Mouse (Mus musculus): ENCODE results near the gene Slc7a4.
A peak's percentile ranks its signal among the peaks of the same experiment; 100 is the strongest.
"Not testable (repeated sequence)": the region's sequence is repeated elsewhere in the genome, so short reads cannot be mapped to it uniquely, and the experiment has no call there.

Slc7a4 gene

DNA sequence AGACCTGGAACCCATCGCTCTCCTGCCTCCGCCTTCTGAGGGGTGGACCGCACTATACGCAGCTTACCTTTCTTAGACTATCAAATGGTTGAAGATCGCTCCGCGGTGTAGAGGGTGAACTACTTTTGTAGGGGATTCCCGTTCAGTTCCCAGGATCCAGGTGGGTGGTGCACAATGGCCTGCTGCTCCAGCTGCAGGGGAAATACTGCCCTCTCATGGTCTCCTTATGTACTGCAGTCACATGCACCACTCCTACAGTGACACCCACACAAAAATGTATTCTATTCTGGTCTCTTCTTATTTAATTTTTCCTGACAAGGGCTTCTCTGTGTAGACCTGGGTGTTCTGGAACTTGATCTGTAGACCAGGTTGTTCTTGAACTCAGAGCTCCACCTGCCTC lies at the start of gene Slc7a4:
Gene Slc7a4 (minus strand): TSS at position 151 of the 400 bp plus-strand sequence.
- DNase-seq (ENCODE audit: low spot score in 2 of 2), result no peak

DNA sequence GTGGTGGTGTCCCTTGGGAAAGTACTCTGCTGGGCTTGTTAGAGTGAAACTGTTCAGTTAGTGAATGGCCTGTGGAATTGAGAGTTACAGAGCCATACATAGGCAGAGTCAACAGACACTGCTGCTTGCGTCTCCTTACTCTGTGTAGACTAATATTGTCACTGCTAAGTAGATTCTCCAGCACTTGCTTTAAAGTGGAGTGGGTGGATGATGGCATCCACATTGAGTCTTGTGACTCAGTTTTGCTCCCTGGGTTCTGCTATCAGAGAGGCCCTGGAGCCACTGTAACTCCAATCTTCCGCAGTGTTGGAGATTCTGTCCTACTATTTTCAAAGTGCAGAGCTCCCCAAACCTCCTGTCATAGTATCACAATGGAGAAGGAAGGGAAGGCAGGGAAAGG lies 49.6 kb upstream of the Slc7a4 start:
- no peak for DNase-seq (ENCODE audit: low spot score in 2 of 2)

DNA sequence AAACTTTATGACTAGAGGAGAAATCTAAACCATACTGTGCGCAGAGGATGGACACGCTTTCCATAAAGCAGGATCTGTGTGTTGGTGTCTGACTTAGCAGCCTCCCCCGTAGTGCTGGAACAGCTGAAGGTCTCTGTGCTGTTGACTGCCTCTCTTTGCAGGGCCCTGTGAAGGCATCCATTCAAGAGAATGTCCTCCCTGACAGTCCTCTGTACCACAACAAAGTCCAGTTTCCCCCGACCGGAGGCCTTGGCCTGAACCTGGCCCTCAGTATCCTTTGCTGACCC lies 43.2 kb upstream of the Slc7a4 start:
- no peak for DNase-seq (ENCODE audit: low spot score in 2 of 2)

DNA sequence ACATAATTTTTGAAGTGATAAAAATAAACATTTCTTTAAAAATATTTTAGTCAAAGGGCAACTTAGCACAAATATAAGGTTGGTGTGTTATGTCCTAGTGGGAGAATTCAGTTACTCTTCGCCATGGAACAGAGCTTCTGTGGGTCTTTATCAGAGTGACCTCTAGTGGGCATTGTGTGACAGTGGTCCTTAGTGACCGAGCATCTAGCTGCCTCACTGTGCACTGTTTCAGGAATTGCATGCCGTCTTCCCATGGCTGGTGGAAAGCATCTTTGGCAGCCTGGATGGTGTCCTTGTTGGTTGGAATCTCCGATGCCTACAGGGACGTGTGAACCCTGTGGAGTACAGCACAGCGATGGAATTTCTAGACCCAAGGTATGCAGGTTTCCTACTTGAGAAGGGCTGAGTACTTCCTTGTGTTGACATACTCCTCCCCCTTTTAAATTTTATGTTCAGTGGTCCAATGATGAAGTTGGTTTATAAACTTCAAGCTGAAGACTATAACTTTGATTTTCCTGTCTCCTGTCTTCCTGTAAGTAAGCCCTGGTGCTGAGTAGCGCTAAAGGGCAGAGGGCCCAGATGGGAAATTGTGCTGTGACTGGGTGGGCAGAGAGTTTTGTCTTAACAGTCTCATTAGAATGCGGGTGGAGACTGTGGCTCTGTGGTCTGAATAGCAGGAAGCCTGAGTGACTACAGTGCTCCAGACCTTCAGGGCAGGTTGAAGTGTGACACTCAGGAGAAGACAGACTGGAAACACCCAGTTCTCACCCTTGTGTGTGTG lies 42.7 kb upstream of the Slc7a4 start:
- no peak for DNase-seq (ENCODE audit: low spot score in 2 of 2)

DNA sequence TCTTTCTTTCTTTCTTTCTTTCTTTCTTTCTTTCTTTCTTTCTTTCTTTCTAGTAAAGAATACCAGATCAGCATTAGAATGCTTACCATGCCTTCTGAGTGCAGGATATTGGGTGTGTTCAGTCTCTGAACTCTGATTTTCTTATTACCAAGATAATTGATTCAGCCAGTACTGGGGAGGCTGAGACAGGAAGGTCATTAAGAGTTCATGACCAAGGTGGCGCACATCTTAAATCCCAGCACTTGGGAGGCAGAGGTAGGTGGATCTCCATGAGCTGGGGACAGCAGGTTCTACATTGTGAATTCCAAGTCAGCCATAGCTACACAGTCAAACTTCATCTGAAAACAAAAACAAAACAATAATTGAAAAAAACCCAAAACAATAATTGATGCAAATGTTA lies 38.9 kb upstream of the Slc7a4 start:
- no peak for DNase-seq (ENCODE audit: low spot score in 2 of 2)

DNA sequence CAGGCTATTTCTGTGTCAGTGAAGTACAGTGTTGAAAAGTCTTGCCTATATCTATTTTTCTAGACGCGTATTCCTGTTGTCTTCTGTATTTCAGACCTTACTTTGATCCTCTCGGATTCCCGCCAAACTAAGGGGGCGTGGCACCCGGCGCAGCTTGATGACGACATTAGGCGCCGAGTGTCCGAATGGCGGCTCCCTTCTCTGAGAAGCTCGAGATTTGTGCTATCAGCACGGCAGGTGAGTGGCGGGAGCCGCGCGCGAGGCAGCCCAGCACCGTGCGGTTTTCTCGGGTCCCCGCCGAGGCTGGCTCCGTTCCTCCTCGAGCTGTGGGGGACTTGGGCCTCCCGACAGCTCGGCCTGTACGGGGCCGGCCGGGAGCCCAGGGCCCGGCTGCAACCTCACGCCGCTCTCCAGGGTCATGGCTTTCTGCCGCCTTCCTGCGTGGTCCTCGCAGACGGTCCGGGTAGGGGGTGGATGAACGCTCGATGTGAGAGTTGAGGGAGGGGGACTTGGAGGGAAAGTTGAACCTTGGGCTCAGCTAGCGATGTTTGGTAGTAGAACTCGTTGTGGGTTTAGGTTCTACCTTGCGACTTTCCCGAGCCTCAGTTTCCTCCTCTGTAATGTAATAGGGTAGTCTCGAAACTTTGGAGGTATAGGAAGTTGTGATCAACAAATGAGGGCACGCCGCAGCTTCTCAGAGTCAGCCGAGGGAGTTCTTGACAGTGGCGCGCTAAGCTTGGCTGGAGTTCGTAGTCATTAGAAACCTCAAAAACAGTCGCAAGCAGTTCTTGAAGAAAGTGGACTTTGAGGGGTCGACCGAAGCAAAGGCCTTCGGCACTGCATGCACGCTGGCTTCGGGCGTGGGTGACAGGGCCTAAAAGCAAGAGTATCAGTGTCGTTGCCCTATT lies 36.4 kb upstream of the Slc7a4 start, which contains the start of gene Smpd4:
Gene Smpd4 (plus strand): TSS at position 157 of the 908 bp plus-strand sequence.
- peak; percentile 91 to 92 for DNase-seq (ENCODE audit: low spot score in 2 of 2)

DNA sequence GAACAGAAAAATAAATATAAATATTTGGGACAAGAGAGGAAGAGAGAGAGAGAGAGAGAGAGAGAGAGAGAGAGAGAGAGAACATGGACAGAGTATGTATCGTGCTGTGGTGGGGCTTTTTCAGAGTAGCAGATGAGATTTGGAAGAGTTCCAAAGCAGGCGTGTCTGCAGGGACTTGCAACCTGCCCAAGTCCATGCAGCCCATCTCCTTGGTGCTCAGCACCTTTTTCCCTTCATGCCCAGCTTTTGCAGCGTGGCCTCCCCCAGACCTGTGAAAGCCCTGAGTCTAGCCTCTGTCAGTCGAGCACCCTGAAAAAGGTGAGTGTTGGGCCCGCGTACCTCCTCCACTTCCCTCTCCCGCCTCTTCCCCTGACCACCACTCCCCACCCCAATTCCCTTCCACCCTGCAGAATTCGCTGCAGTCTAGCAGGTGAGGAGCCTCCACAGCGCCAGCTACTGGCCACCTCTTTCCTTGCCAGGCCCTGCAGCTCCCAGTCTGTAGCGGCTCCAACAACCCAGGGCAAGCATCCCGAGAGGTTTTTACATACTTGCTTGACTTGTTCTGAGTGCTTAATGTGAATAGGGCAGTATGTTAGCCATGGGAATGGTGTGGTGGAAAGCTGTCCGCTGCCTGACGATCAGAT lies 35.0 kb upstream of the Slc7a4 start:
- DNase-seq (ENCODE audit: low spot score in 2 of 2), result peak; percentile 43 to 46

DNA sequence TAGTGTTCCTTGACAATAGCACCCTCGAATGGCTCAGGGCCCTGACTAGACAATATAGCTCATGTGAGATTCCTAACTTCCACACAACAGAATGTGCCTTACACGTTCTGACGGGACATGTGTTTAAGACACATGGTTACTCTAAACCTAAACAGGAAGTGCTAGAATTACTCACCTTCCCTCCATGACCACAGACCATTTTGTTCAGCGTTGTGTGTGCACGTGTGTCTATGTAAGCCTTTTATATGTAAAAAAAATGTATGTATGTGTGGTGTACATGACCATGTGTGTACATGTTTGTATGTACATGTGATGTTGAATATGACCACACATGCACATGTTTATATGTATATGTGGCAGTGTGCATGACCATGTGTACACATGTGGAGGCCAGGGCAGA lies 33.2 kb upstream of the Slc7a4 start:
- no peak for DNase-seq (ENCODE audit: low spot score in 2 of 2)

DNA sequence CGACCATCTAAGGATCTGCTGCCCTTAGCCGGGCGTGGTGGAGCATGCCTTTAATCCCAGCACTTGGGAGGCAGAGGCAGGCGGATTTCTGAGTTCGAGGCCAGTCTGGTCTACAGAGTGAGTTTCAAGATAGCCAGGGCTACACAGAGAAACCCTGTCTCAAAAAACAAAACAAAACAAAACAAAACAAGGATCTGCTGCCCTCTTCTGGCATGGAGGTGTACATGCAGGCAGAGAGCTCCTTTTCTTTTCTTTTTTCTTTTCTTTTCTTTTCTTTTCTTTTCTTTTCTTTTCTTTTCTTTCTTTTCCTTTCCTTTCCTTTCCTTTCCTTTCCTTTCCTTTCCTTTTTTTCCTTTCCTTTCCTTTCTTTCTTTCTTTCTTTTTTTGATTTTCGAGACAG lies 31.7 kb upstream of the Slc7a4 start:
- DNase-seq (ENCODE audit: low spot score in 2 of 2), result not testable (repeated sequence)

DNA sequence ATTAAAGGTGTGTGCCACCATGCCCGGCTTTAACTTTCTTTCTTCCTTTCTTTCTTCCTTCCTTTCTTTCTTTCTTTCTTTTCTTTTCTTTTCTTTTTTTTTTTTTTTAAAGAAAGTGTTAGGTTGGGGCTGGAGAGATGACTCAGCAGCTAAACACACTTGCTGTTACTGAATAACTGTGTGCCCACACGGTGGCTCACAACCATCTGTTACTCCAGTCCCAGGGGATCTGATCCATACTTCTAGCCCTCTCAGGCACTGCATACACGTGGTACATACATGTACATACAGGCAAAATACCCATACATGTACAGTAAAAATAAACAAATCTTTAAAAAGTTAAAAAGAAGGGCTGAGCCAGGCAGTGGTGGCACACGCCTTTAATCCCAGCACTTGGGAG lies 28.4 kb upstream of the Slc7a4 start:
- peak; percentile 38 to 45 for DNase-seq (ENCODE audit: low spot score in 2 of 2)

DNA sequence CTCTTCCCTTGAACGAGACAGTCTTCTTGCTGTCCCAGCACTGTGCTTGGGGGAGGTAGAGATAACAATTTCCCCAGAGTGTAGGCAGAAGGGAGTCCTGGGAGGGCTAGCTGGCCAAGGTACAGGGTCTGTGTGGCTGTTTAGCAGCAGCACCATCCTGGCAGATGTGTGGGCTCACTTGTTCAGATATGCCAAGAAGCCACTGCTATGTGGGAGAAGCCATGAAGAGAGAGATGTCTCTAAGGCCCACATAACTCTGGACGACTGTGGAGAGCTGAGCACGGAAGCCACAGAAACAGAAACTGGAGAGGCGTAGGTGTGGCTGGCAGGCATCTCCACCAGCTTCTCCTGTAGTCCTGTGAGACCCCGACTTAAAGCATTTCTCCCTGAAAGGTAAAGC lies 22.7 kb upstream of the Slc7a4 start:
- peak in 1 of 2 experiments; percentile 27 for DNase-seq (ENCODE audit: low spot score in 2 of 2)

DNA sequence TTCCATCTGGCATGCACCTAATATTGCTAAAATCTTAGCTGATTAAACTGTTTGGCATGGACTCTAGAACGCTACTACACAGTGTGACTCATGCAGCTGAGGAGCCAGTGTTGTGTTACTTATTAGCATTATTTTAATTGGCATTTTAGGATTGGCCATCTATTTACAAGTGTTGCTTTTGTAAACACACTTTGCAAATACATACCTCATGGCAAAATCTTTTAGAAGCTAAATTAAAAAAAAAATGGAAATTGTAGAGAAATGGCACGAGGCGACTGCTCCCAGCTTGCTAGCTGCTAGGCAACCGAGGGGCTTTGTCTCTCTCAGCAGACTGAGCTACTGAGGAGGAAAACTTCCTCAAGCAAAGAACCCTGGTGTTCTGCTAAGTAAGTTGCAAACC lies 21.9 kb upstream of the Slc7a4 start:
- DNase-seq (ENCODE audit: low spot score in 2 of 2), result no peak

DNA sequence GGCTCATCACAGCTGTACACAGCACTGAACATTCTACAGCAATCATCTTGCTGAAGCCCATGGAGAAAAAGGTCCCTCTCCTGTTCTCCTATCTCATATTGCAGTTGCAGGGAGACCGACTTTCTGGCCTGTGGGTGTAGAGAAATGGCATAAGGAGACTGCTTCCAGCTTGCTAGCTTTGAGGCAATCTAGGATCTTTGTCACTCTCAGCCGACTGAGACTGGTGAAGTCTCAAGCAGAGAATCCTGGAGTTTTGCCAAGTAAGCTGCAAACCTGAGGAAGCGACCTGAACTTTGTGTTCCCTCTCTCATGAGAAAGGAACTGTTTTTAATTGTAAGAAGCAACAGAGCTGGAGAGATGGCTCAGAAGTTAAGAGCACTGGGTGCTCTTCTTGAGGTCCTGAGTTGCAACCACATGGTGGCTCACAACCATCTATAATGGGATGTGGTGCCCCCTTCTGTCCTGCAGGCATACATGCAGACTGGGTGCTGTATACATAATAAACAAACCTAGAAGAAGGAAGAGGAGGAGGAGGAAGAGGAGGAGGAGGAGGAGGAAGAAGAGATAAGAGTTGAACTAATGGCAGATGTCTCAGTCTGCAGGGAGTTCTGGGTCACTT lies 18.0 kb upstream of the Slc7a4 start:
- DNase-seq (ENCODE audit: low spot score in 2 of 2), result no peak

DNA sequence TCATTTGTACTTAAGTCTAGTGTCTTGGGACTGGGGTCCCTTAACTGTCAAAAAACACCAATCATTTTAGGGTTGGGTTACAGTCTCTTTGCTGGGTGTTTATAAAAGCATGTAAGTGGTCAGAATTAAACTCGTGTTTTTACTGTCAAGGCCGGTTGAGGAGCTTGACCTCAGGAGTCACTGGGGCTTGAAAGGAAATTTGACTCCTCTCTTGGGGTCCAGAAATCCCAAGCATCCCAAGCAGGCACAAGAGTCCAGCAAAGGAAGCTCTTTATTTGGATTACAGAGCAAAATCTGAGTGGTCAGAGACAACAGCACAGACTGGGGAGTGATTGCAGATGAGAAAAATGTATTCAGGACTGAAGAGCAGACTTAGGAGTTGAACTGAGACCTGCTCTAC lies 7.7 kb upstream of the Slc7a4 start:
- no peak for DNase-seq (ENCODE audit: low spot score in 2 of 2)

DNA sequence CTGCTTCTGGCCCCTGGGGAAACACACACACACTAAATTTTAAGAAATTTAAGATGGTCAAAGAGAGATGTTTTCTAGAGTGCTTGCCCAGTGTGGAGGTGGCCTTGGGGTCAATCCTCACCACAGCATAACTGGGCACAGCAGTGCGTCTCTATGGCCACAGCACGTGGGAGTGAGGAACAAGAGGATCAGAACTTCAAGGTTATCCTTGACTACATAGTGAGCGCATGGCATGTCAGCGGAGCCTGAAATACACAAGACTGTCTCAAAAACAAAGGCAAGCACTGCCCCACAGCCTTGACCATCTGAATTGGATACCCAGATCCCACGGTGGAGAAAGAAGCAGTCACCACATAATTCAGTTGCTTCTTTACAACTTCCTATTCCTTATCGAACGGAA lies 1.5 kb upstream of the Slc7a4 start:
- DNase-seq (ENCODE audit: low spot score in 2 of 2), result no peak

DNA sequence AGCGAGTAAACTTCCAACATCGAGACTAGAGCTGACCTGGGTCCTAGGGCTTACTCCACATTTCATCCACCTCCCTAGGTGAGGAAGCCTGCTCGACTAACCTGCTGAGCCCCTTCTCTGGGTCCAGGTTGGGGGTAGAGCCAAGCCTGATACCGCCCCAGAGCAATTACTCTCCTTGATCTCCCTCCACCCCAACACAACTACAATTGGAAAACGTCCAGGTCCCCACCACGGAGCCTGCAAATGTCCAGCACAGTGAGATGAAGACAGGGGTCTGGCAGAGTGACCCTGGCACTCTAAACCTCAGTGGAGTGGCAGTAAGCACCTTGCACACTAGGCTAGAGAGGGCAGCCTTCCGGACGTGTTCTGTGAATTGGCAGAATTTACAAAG lies 6.2 kb downstream of the Slc7a4 start:
- no peak for DNase-seq (ENCODE audit: low spot score in 2 of 2)

DNA sequence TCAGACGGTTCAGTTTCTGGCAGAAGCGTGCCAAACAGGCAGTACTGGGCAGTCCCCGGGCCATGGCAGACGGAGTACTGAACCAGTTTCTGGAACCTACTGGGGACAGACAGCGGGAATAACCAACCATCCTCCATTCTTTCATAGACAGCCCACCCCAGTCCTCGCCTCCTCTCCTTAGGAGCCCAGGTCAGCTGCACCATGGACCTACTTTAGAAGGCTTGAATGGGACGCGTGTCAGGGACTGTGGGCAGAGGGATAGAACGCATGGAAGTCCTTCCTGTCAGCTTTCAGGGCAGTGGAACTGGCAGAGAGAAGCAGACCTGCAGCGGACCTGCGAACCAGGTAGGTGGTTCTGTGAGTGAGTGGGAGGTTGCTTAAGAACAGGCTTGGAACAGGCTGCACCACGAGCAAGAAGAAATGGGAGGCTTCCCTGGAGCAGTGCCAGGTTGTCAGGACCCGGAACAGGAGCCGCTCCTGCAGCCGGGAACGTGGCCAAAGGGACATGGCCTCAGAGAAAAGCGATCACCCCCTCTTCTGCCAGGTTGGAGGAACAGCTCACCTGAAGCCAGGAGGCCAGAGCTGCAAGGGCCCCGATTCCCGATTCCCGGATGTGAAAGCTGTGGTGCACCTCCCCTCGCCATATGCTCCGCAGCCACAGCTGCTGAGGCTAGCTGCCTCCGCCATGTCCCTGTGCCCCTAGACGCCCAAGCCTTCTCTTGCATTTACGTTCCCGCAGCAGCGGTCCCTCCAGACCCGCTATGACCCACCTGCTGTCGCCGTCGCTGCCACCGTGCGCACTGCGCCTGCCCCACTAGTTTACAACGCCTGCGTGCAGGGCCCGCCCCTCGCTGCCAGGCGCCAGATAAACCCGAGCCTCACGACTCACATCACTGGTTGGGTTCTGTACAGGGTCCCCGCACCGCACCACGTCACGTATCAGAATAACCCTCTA lies 6.9 kb downstream of the Slc7a4 start:
- DNase-seq (ENCODE audit: low spot score in 2 of 2), result peak; percentile 74 to 81

DNA sequence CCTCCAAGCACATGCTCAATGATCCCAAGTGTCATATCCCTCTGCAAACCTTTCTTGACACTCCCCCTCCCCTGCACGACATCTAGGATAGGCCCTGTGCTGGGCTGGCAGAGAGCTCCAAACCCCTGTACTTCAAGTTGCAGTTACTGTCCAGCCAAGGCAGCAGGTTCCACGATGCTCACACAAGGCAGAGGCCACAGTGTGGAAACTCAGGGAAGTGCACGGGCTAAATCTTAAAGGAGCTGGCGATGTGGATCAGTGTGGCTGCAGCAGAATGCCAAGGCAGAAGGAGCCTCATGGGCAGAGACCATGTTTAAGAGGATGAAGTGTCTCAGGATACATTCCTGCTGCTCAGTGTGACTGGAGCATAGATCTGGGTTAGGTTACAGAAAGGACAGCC lies 16.8 kb downstream of the Slc7a4 start:
- no peak for DNase-seq (ENCODE audit: low spot score in 2 of 2)

DNA sequence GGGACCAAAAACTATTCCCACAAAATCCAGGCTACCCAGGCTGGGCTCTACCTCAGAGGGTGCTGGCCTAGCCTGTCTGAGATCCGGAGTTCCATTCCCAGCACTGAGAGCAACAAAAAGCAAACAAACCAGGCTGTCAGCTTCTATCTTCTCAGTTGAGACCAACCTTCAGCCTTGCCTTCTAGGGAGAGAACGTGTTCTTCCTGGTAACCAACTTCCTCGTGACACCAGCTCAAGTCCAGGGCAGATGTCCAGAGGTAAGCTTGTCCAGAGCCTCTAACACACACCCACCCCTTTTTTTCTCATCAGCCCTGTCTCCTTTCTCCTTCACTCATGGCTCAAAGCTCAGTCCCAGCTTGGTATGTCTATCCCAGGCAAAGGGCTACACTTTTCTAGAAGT lies 18.2 kb downstream of the Slc7a4 start:
- no peak for DNase-seq (ENCODE audit: low spot score in 2 of 2)

DNA sequence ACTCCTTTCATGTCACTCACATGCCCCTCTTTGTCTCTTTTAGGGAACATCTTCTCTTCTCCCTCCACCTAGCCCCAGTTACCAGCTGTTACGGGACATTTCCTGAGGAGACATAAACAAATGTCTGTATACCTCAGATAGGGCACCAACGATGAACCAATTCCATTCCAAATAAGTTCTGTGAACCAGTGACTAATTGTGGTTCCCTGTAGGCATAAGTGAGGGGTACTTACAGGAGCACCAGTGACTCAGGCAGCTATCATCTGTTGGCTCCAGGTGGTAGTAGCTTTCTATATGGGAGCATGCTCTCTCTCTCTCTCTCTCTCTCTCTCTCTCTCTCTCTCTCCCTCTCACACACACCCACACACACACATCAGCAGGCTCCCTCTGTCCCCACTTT lies 18.8 kb downstream of the Slc7a4 start:
- DNase-seq (ENCODE audit: low spot score in 2 of 2), result no peak

DNA sequence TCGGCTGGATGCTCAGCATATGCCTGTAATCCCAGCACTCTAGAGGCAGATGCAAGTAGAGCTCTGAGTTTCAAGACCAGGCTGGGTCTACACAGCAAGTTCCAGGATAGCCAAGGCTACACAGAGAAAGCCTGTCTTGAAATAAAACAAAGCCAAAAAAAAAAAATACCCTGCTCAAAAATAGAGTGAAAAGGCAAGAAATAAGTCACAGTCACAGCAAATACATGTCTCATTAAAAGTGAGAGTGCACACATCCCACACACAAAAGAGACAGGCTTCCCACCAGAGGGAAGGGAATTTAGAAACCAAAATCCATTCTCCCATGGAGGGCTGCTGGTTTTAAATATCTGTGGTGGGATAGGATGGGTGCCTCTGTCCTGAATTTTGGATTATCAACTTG lies 19.4 kb downstream of the Slc7a4 start:
- DNase-seq (ENCODE audit: low spot score in 2 of 2), result no peak
